Mouse (Mus musculus): ENCODE data around the gene Cntnap2. TPM values are rescaled to one million over a fixed set of nuclear protein-coding genes. Genes with fewer than 3 reads are reported as not detected.
A peak's percentile ranks its signal among the peaks of the same experiment; 100 is the strongest.
"Not testable (repeated sequence)": the region's sequence is repeated elsewhere in the genome, so short reads cannot be mapped to it uniquely, and the experiment has no call there.

Gene Cntnap2
- polyA plus RNA-seq, 1 experiment from 2014 or later = 1.1 TPM

- H3K27ac ChIP-seq (ENCODE audit: low read depth, low read length) = no peak overlapping the region
- no peak for TF ChIP-seq CTCF (IDR thresholded peaks at IDR 0.05; ENCODE audit: low read depth)
- ATAC-seq = no peak
- no peak overlapping the region for H3K4me3 ChIP-seq (ENCODE audit: low read depth, low read length)
- no peaks in the 10 kb centered on the region for H3K27me3 ChIP-seq (replicated peaks; ENCODE audit: control insufficient read depth, insufficient read depth, low read length)
- no peaks in the 10 kb centered on the region for H3K36me3 ChIP-seq (ENCODE audit: control insufficient read depth, insufficient read depth)
- WGBS = 76% methylated on average over 10 of the region's 10 CpGs
- H3K9ac ChIP-seq (ENCODE audit: low read depth, low read length) = no peak overlapping the region
- no peaks in the 10 kb centered on the region for H3K9me3 ChIP-seq (ENCODE audit: control insufficient read depth)
- no peaks in the 10 kb centered on the region for H3K4me1 ChIP-seq (replicated peaks; ENCODE audit: control insufficient read depth, insufficient read depth, low read length)
- peak overlapping the region; percentile 40; the same call in 1 of the 2 replicates for H3K4me2 ChIP-seq (replicated peaks; ENCODE audit: low read depth)
Observed at GRCm38 (mm10) chr6:47191940-47192339, 2132.8 kb downstream of the Cntnap2 start.

DNA sequence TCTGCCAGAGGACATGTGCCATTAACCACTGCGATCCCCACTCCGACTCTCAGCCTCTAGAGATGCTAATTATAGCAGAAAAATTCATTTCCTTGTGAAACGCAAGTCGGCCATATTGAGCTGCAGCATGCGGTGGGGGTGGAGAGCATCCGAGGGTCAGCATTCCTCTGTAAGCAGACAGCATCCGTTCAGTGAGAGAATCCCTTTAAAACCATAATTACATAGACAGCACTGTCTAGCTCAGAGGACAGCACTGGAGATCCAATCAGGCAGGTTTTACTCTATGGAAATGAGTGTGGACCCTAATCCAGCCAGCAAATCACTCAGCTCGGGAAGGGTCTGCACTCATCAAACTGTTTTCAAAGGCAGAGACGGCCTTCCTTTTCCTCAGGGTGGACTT, 2133.3 kb downstream of the Cntnap2 start:
- no peak for ATAC-seq
- no peak overlapping the region for H3K27ac ChIP-seq (ENCODE audit: low read depth, low read length)
- H3K27me3 ChIP-seq (replicated peaks; ENCODE audit: control insufficient read depth, insufficient read depth, low read length) = no peaks in the 10 kb centered on the region
- no peaks in the 10 kb centered on the region for H3K4me1 ChIP-seq (replicated peaks; ENCODE audit: control insufficient read depth, insufficient read depth, low read length)
- no peaks in the 10 kb centered on the region for H3K9me3 ChIP-seq (ENCODE audit: control insufficient read depth)
- no peaks in the 10 kb centered on the region for H3K36me3 ChIP-seq (ENCODE audit: control insufficient read depth, insufficient read depth)
- no peak for TF ChIP-seq CTCF (IDR thresholded peaks at IDR 0.05; ENCODE audit: low read depth)
- 70% methylated on average over 9 of the region's 9 CpGs for WGBS
- no peak overlapping the region for H3K9ac ChIP-seq (ENCODE audit: low read depth, low read length)
- no peak overlapping the region for H3K4me3 ChIP-seq (ENCODE audit: low read depth, low read length)
- H3K4me2 ChIP-seq (replicated peaks; ENCODE audit: low read depth) = no peak overlapping the region

DNA sequence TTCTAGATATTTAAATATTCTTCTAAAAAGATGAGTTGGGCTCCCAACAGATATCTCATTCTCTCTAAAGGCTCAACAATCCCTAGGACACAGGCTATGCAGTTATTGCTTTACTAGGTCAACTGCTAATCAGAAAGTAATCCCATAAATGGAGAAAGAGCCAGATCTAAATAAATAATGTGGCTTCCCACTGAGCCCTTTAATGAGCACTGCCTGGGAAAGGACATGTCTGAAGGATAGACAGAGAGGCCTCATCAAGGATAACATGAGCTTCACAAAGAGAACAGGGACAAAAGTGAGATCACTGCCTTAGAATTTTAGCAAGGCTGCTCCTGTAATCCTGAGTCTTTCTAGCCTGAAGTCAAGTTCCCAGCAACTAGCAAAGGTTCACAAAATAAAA, 2138.4 kb downstream of the Cntnap2 start:
- Histone ChIP-seq H3K4me3 (ENCODE audit: low read depth, low read length) (no peak overlapping the region), H3K4me1 (replicated peaks; ENCODE audit: control insufficient read depth, insufficient read depth, low read length) (no peaks in the 10 kb centered on the region), H3K27ac (ENCODE audit: low read depth, low read length) (no peak overlapping the region), H3K9ac (ENCODE audit: low read depth, low read length) (no peak overlapping the region), H3K9me3 (ENCODE audit: control insufficient read depth) (no peaks in the 10 kb centered on the region), H3K36me3 (ENCODE audit: control insufficient read depth, insufficient read depth) (no peaks in the 10 kb centered on the region), H3K27me3 (replicated peaks; ENCODE audit: control insufficient read depth, insufficient read depth, low read length) (no peaks in the 10 kb centered on the region), H3K4me2 (replicated peaks; ENCODE audit: low read depth) (no peak overlapping the region)
- TF ChIP-seq CTCF (IDR thresholded peaks at IDR 0.05; ENCODE audit: low read depth) = no peak
- no peak for ATAC-seq

GRCm38 (mm10) chr6:47200671-47201070, 2141.5 kb downstream of the Cntnap2 start:
- no peak for ATAC-seq
- Histone ChIP-seq H3K9ac (ENCODE audit: low read depth, low read length) (no peak overlapping the region), H3K27me3 (replicated peaks; ENCODE audit: control insufficient read depth, insufficient read depth, low read length) (no peaks in the 10 kb centered on the region), H3K27ac (ENCODE audit: low read depth, low read length) (no peak overlapping the region), H3K36me3 (ENCODE audit: control insufficient read depth, insufficient read depth) (no peaks in the 10 kb centered on the region), H3K4me2 (replicated peaks; ENCODE audit: low read depth) (no peak overlapping the region), H3K4me3 (ENCODE audit: low read depth, low read length) (no peak overlapping the region), H3K9me3 (ENCODE audit: control insufficient read depth) (no peaks in the 10 kb centered on the region), H3K4me1 (replicated peaks; ENCODE audit: control insufficient read depth, insufficient read depth, low read length) (no peaks in the 10 kb centered on the region)
- TF ChIP-seq CTCF (IDR thresholded peaks at IDR 0.05; ENCODE audit: low read depth) = no peak

DNA sequence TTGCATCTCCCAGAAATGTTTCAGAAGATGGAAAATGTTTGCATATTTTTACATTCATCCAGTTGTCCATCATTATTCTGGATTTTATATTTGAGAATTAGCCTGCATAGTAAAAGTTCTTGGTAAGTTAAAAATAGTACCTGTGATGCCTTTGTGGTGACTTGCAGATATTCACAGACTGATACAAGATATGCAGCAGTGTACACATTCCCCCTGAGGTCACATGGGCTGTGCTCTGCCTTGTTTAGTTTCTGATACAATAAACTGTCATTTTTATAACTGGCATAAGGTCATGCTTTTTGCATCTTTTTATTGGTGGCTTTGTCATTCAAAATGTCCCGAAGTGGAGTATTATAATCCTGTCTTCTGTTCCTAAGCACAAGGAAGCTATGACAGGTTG, 2148.9 kb downstream of the Cntnap2 start:
- no peak overlapping the region for H3K9ac ChIP-seq (ENCODE audit: low read depth, low read length)
- TF ChIP-seq CTCF (IDR thresholded peaks at IDR 0.05; ENCODE audit: low read depth) = no peak
- H3K9me3 ChIP-seq (ENCODE audit: control insufficient read depth) = no peaks in the 10 kb centered on the region
- H3K36me3 ChIP-seq (ENCODE audit: control insufficient read depth, insufficient read depth) = no peaks in the 10 kb centered on the region
- no peak overlapping the region for H3K27ac ChIP-seq (ENCODE audit: low read depth, low read length)
- H3K4me2 ChIP-seq (replicated peaks; ENCODE audit: low read depth) = no peak overlapping the region
- no peaks in the 10 kb centered on the region for H3K4me1 ChIP-seq (replicated peaks; ENCODE audit: control insufficient read depth, insufficient read depth, low read length)
- no peaks in the 10 kb centered on the region for H3K27me3 ChIP-seq (replicated peaks; ENCODE audit: control insufficient read depth, insufficient read depth, low read length)
- H3K4me3 ChIP-seq (ENCODE audit: low read depth, low read length) = no peak overlapping the region
- 50% methylated on average over 1 of the region's 1 CpGs for WGBS
- no peak for ATAC-seq

DNA sequence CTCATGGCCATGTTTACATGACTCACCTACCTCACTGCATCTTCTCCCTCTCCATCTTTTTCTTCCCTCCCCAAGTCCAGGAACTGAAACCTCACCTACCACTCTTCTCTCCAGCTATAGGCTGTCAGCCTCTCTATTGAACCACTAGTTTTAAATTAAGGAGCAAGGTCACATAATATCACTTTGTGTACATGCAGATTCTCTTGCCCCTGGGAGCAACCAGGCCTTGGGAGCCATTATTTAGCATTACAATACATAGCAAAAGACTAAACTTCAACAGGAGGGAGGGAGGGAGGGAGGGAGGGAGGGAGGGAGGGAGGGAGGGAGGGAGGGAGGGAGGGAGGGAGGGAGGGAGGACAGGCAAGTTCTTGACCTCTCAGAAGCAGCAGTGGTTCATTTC, 2155.6 kb downstream of the Cntnap2 start:
- no peak for ATAC-seq
- no peak for TF ChIP-seq CTCF (IDR thresholded peaks at IDR 0.05; ENCODE audit: low read depth)

DNA sequence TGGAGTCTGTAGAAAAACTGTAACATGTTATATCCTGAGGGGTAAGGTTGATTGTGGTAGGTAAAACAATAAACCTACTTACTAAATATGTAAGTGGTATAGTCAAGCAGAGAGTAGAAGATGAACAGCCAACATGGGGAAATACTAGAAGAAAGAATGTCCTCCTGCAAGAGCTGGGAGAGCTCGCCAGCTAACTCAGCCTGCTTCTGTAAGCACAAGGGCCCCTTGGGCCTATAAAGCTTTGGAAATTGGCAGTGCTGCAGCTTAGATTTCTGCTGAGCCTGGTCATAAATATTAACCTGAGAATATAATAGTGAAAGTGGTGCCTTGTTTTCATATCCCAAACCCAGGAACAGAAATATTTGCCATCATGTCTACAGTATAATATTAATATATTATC, 2164.4 kb downstream of the Cntnap2 start:
- H3K9me3 ChIP-seq (ENCODE audit: control insufficient read depth); H3K4me3 ChIP-seq (ENCODE audit: low read depth, low read length); H3K9ac ChIP-seq (ENCODE audit: low read depth, low read length); H3K27me3 ChIP-seq (replicated peaks; ENCODE audit: control insufficient read depth, insufficient read depth, low read length); ATAC-seq; H3K4me2 ChIP-seq (replicated peaks; ENCODE audit: low read depth); H3K36me3 ChIP-seq (ENCODE audit: control insufficient read depth, insufficient read depth); H3K27ac ChIP-seq (ENCODE audit: low read depth, low read length); H3K4me1 ChIP-seq (replicated peaks; ENCODE audit: control insufficient read depth, insufficient read depth, low read length): not testable (repeated sequence)
- 33% methylated on average over 1 of the region's 1 CpGs for WGBS

More for the DNA sequence above, 2155.6 kb downstream of the Cntnap2 start:
- no peaks in the 10 kb centered on the region for H3K27me3 ChIP-seq (replicated peaks; ENCODE audit: control insufficient read depth, insufficient read depth, low read length)
- H3K4me1 ChIP-seq (replicated peaks; ENCODE audit: control insufficient read depth, insufficient read depth, low read length) = no peaks in the 10 kb centered on the region
- H3K4me3 ChIP-seq (ENCODE audit: low read depth, low read length) = no peak overlapping the region
- H3K9me3 ChIP-seq (ENCODE audit: control insufficient read depth) = no peaks in the 10 kb centered on the region
- H3K4me2 ChIP-seq (replicated peaks; ENCODE audit: low read depth) = no peak overlapping the region
- no peaks in the 10 kb centered on the region for H3K36me3 ChIP-seq (ENCODE audit: control insufficient read depth, insufficient read depth)
- H3K27ac ChIP-seq (ENCODE audit: low read depth, low read length) = no peak overlapping the region
- no peak overlapping the region for H3K9ac ChIP-seq (ENCODE audit: low read depth, low read length)

GRCm38 (mm10) chr6:47225391-47225790, 2166.2 kb downstream of the Cntnap2 start:
- not testable (repeated sequence) for H3K9ac ChIP-seq (ENCODE audit: low read depth, low read length); ATAC-seq; H3K4me3 ChIP-seq (ENCODE audit: low read depth, low read length); H3K9me3 ChIP-seq (ENCODE audit: control insufficient read depth); H3K27ac ChIP-seq (ENCODE audit: low read depth, low read length); H3K4me2 ChIP-seq (replicated peaks; ENCODE audit: low read depth); H3K36me3 ChIP-seq (ENCODE audit: control insufficient read depth, insufficient read depth); H3K4me1 ChIP-seq (replicated peaks; ENCODE audit: control insufficient read depth, insufficient read depth, low read length); H3K27me3 ChIP-seq (replicated peaks; ENCODE audit: control insufficient read depth, insufficient read depth, low read length)
- 82% methylated on average over 3 of the region's 3 CpGs for WGBS
